Mouse (Mus musculus) kidney, embryonic 14.5 days (tissue): Measurements from ENCODE around the gene Ak6. TPM values are rescaled to one million over a fixed set of nuclear protein-coding genes. Genes with fewer than 3 reads are reported as not detected.

ENCODE experiments used
- ATAC-seq: fragments of 200-750 bp; cut with Nextera tagmentation; 2 replicates; pipeline ENCODE4 v1.8.0; 2017; ENCODE audit warnings: moderate number of reproducible peaks, mild to moderate bottlenecking, moderate TSS enrichment, moderate library complexity; ENCODE audit not compliant: low FRiP score, low TSS enrichment
- H3K27ac ChIP-seq: fragments of 300-500 bp; sonication (generic); 2 replicates; pipeline ENCODE4 v1.5.1; 2014; ENCODE audit warnings: low read depth, mild to moderate bottlenecking, low read length, moderate library complexity, mixed read lengths
- H3K27me3 ChIP-seq: fragments of 300-500 bp; sonication (generic); 2 replicates; pipeline ENCODE4 v1.6.1; 2014; ENCODE audit warnings: mild to moderate bottlenecking, low read length; ENCODE audit not compliant: control insufficient read depth, insufficient read depth
- H3K36me3 ChIP-seq: fragments of 300-500 bp; sonication (generic); 2 replicates; pipeline ENCODE4 v1.6.1; 2014; ENCODE audit warnings: low read length, mixed read lengths; ENCODE audit not compliant: control insufficient read depth, insufficient read depth
- H3K4me1 ChIP-seq: fragments of 300-500 bp; sonication (generic); 2 replicates; pipeline ENCODE4 v1.6.1; 2014; ENCODE audit warnings: low read length, mixed read lengths; ENCODE audit not compliant: control insufficient read depth, insufficient read depth
- H3K4me2 ChIP-seq: fragments of 300-500 bp; sonication (generic); replicated peaks from 2 replicates; pipeline ENCODE4 v1.6.1; 2014; ENCODE audit warnings: low read depth, mild to moderate bottlenecking, low read length
- H3K4me3 ChIP-seq: fragments of 300-500 bp; sonication (generic); 2 replicates; pipeline ENCODE4 v1.5.1; 2014; ENCODE audit warnings: mild to moderate bottlenecking, low read length
- H3K9ac ChIP-seq: fragments of 300-500 bp; sonication (generic); 2 replicates; pipeline ENCODE4 v1.6.1; 2014; ENCODE audit warnings: low read depth, mild to moderate bottlenecking, low read length, moderate library complexity
- H3K9me3 ChIP-seq: fragments of 300-500 bp; sonication (generic); 2 replicates; pipeline ENCODE4 v1.6.1; 2016; ENCODE audit warnings: low read length; ENCODE audit not compliant: control insufficient read depth
- WGBS: fragments of 180-500 bp; shearing (Covaris S2); extraction: QIAGEN DNeasy Blood & Tissue Kit; methylation state at CpG from one replicate; pipeline ENCODE4 v1.1.7; 2014; 5-methylcytosine and 5-hydroxymethylcytosine counted together
- polyA plus RNA-seq: library from polyadenylated mRNA; unstranded; fragments of >200 nt; fragmentation: Nextera tagmentation; extraction: Ambion mirVana; gene quantifications from 2 replicates; pipeline ENCODE4 v1.2.1, GENCODE M21; 2014

Gene Ak6
- polyA plus RNA-seq, 1 experiment from 2014 or later = 316 TPM

DNA sequence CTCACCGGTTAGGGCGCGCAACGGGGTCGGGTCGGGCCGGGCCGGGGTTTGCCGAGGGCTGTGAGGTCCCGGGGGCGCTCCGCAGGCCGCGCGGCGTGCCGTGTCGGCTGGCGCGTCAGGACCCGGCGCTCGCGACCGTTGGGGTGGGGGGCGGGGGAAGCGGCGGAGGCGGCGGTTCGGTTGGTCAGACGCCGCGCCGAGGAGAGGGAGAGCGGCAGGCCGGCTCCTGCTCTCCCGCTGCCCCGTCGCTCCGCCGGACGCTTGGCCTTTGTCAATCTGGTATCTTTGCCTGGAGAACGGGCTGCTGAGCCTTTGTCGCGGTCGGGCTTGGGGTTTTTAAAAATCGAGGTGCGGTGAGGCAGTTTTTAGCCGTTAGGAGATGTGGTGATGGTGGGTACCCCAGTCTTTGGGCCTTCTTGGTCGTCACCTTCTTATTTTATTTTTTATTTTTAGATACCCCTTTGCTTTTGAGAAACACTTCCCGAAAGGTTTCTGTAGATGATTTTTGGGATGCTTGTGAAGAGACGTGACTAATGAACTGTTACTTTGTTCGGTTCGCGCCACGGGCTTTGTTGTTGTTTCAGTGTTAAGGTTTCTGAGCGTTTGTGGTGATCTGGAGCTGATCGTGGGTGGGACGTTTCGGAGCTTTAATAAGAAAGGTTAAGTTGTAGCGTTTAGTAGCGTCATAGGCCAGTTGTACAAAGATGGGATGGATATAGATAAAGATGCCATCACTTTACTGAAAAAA lies 834 bp downstream of the Ak6 start, which contains the start of gene Taf9:
Gene Taf9 (plus strand): TSS at position 141 of the 748 bp plus-strand sequence.
- H3K27me3 ChIP-seq = no peaks in the 10 kb centered on the region
- WGBS = under 1% methylated on average over 63 of the region's 63 CpGs
- peaks cover 11% of the 10 kb centered on the region for H3K36me3 ChIP-seq
- peak within 1 kb of the TSS; percentile 77 for H3K27ac ChIP-seq
- peak within 1 kb of the TSS; percentile 82 for H3K9ac ChIP-seq
- H3K9me3 ChIP-seq = no peaks in the 10 kb centered on the region
- H3K4me1 ChIP-seq = peaks cover 7% of the 10 kb centered on the region; the same call in 1 of the 2 replicates
- ATAC-seq = no peak
- H3K4me2 ChIP-seq = peak within 1 kb of the TSS; percentile 64
- peak within 1 kb of the TSS; percentile 61 for H3K4me3 ChIP-seq

- Histone ChIP-seq H3K27ac (no peak overlapping the region), H3K9me3 (no peaks in the 10 kb centered on the region), H3K4me1 (no peaks in the 10 kb centered on the region), H3K4me2 (no peak overlapping the region), H3K27me3 (no peaks in the 10 kb centered on the region), H3K36me3 (peaks cover 8% of the 10 kb centered on the region), H3K9ac (no peak overlapping the region), H3K4me3 (no peak overlapping the region)
- no peak for ATAC-seq
- 95% methylated on average over 5 of the region's 5 CpGs for WGBS
Measured at GRCm38 (mm10) chr13:100658091-100658490, 7.3 kb downstream of the Ak6 start.

DNA sequence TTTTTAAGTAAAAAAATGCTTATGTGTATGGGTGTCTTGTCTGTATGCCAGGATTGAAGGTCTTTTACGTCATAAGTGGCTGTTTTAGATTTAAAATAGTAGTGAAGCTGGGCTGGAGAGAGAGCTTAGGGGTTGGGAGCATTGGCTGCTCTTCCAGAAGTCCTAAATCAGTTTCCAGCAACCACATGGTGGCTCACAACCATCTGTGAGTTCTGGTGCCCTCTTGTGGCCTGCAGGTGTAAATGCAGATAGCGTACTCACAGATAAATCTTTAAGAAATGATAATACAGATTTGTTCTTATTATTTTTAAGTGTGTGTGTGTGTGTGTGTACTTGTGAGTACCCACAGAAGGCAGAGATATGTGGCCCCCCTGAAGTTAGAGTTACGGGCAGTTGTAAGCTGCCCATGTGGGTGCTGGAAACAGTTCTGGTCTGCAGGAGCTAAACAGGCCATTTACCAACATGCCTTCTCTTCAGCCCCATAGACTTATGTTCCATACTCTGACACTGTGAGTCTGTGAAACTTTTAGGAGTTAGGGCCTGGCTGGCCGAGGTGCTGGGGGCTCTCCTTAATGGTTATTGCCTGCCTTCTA lies 9.2 kb downstream of the Ak6 start:
- Histone ChIP-seq H3K36me3 (peaks cover 22% of the 10 kb centered on the region), H3K27ac (no peak overlapping the region), H3K9ac (no peak overlapping the region), H3K4me1 (no peaks in the 10 kb centered on the region), H3K9me3 (no peaks in the 10 kb centered on the region), H3K4me2 (no peak overlapping the region), H3K4me3 (no peak overlapping the region), H3K27me3 (no peaks in the 10 kb centered on the region)
- WGBS = 37% methylated on average over 4 of the region's 4 CpGs
- peak; percentile 77 for ATAC-seq

GRCm38 (mm10) chr13:100669291-100670022 lies 18.7 kb downstream of the Ak6 start, which contains the start of gene Ccdc125:
Ccdc125 (plus strand) TSS chr13:100669717.
- Histone ChIP-seq H3K27me3 (no peaks in the 10 kb centered on the region), H3K4me2 (peak within 1 kb of the TSS; percentile 68), H3K36me3 (peaks cover 14% of the 10 kb centered on the region), H3K4me3 (peak within 1 kb of the TSS; percentile 54), H3K4me1 (no peaks in the 10 kb centered on the region), H3K27ac (peak within 1 kb of the TSS; percentile 66; the same call in 1 of the 2 replicates), H3K9ac (peak within 1 kb of the TSS; percentile 63), H3K9me3 (no peaks in the 10 kb centered on the region)
- under 1% methylated on average over 44 of the region's 44 CpGs for WGBS
- peak; percentile 78 for ATAC-seq

- no peak for ATAC-seq
- Histone ChIP-seq H3K27me3 (no peaks in the 10 kb centered on the region), H3K27ac (no peak overlapping the region), H3K4me1 (no peaks in the 10 kb centered on the region), H3K4me2 (peak overlapping the region; percentile 68), H3K9me3 (no peaks in the 10 kb centered on the region), H3K4me3 (peak overlapping the region; percentile 54), H3K9ac (peak overlapping the region; percentile 63; the same call in 1 of the 2 replicates), H3K36me3 (peaks cover 11% of the 10 kb centered on the region)
- 43% methylated on average over 9 of the region's 9 CpGs for WGBS
Measured at GRCm38 (mm10) chr13:100670181-100670741, 19.5 kb downstream of the Ak6 start.

DNA sequence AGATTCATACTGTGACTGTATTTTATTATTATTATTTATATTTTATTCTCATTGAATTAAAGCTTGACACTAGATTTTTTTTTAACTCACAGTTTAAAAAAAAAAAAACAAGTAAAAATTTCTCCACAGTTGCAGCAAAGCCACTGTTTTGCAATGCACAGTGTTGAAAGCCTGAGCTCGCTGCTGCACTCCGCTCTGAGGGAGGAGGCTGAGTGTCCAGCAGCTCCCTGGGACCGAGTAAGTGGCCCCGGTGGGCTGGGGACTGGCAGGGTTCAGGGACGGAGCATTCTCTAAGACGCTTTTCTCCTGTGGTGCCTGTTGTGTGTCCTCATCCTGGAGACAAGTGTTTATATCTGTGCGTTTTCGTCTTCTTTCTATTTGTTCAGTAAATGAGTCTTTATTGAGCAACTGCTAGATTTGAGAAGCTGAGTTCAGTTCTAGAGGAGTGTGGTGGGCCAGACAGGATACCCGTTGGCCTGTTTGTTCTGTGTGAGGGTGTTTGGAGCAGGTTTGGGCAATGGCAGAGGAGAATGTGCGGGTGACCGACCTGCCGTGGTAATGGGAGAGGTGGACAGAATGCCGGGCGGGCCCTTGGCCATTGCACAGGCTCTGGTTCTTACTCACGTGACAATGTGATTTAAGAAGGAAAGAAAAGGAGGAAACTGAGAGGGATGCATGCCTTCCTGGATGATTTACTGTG lies 25.3 kb downstream of the Ak6 start:
- no peaks in the 10 kb centered on the region for H3K9me3 ChIP-seq
- H3K36me3 ChIP-seq = no peaks in the 10 kb centered on the region
- H3K9ac ChIP-seq = no peak overlapping the region
- no peak overlapping the region for H3K4me3 ChIP-seq
- no peak for ATAC-seq
- no peak overlapping the region for H3K27ac ChIP-seq
- no peaks in the 10 kb centered on the region for H3K27me3 ChIP-seq
- H3K4me1 ChIP-seq = no peaks in the 10 kb centered on the region
- 82% methylated on average over 15 of the region's 15 CpGs for WGBS
- no peak overlapping the region for H3K4me2 ChIP-seq

DNA sequence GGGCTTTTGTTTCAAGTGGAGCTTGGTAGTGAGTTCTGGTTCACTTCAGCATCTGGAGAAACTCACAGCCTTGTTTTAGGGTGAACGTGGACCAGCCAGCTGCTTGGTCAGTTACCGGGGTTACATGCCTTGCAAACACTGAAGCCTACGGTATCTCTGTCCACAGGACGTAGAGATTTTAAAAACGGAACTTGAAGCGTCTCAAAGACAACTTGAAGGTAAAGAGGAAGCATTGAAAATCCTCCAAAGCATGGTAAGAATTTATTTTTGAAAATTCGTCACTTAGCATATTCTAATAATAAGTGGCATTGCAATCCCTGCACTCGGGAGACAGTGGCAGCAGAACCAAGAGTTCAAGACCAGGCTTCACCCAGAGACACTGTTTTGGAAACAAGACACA lies 30.8 kb downstream of the Ak6 start:
- no peaks in the 10 kb centered on the region for H3K36me3 ChIP-seq
- WGBS = 94% methylated on average over 8 of the region's 8 CpGs
- no peak overlapping the region for H3K4me3 ChIP-seq

GRCm38 (mm10) chr13:100682837-100683236 lies 32.1 kb downstream of the Ak6 start:
- Histone ChIP-seq H3K4me3 (no peak overlapping the region), H3K4me1 (no peaks in the 10 kb centered on the region), H3K36me3 (no peaks in the 10 kb centered on the region), H3K27me3 (no peaks in the 10 kb centered on the region), H3K27ac (no peak overlapping the region), H3K4me2 (no peak overlapping the region), H3K9ac (no peak overlapping the region), H3K9me3 (no peaks in the 10 kb centered on the region)
- ATAC-seq = no peak
- 83% methylated on average over 2 of the region's 2 CpGs for WGBS

More for the DNA sequence above, 30.8 kb downstream of the Ak6 start:
- no peaks in the 10 kb centered on the region for H3K27me3 ChIP-seq
- H3K4me2 ChIP-seq = no peak overlapping the region
- H3K9me3 ChIP-seq = no peaks in the 10 kb centered on the region
- no peaks in the 10 kb centered on the region for H3K4me1 ChIP-seq
- no peak overlapping the region for H3K27ac ChIP-seq
- ATAC-seq = no peak
- no peak overlapping the region for H3K9ac ChIP-seq
